Mouse (Mus musculus): ENCODE results near the gene Ucp3. TPM values are rescaled to one million over a fixed set of nuclear protein-coding genes. Genes with fewer than 3 reads are reported as not detected.
A peak's percentile ranks its signal among the peaks of the same experiment; 100 is the strongest.
"Not testable (repeated sequence)": the region's sequence is repeated elsewhere in the genome, so short reads cannot be mapped to it uniquely, and the experiment has no call there.

Ucp3 gene
- total RNA-seq, 2 experiments from 2014 or later = 2.4 to 2.5 TPM

- intact Hi-C loops (cut with DNase I) = no loop called here
- no peak for DNase-seq (ENCODE audit: low spot score in 2 of 2)
Measured at GRCm38 (mm10) chr7:100470796-100471406, 1.9 kb upstream of the Ucp3 start.

DNA sequence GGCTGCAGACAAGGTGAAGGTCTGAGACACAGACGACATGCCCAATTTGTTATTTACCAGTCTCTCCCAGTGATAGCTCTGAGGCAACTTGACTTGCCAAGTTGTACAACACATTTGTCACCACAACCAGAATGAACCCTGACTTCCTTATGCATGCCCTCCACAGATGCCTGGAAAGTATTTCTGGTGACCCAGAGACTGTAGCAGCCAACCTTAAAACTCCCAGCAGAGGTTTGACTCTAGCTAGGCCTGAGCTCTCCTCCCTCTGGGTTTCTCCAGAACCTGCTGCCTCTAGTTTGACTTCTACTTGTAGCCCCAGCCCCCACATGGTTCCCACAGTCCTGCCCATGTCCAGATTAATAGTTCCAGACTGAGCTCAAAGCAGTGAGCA is 1.4 kb upstream of the Ucp3 start:
- DNase-seq (ENCODE audit: low spot score in 2 of 2) = no peak
- intact Hi-C loops (cut with DNase I) = no loop called here

GRCm38 (mm10) chr7:100473846-100474454 is 1.2 kb downstream of the Ucp3 start:
- intact Hi-C loops (cut with DNase I) = no loop called here

GRCm38 (mm10) chr7:100474680-100475079 is 1.9 kb downstream of the Ucp3 start:
- intact Hi-C loops (cut with DNase I) = no loop called here
- no peak for DNase-seq (ENCODE audit: low spot score in 2 of 2)

More at GRCm38 (mm10) chr7:100473846-100474454, 1.2 kb downstream of the Ucp3 start:
- no peak for DNase-seq (ENCODE audit: low spot score in 2 of 2)

GRCm38 (mm10) chr7:100479100-100479822 is 6.5 kb downstream of the Ucp3 start:
- intact Hi-C loops (cut with DNase I) = no loop called here
- DNase-seq (ENCODE audit: low spot score in 2 of 2) = no peak

DNA sequence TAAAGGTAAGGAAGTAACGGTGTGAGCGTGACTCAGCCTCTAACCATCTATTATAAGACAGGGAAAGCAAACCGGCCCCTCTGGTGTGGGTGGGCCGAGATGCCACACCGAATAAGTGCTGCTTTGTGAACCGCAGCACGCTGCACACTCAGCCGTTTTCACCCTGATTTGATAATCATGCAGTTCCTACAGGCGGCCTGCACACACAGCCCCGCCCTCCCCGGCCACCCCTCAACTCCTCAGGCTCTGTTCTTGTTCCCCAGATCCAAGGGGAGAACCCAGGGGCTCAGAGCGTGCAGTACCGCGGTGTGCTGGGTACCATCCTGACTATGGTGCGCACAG is 7.0 kb downstream of the Ucp3 start:
- intact Hi-C loops (cut with DNase I) = no loop called here

DNA sequence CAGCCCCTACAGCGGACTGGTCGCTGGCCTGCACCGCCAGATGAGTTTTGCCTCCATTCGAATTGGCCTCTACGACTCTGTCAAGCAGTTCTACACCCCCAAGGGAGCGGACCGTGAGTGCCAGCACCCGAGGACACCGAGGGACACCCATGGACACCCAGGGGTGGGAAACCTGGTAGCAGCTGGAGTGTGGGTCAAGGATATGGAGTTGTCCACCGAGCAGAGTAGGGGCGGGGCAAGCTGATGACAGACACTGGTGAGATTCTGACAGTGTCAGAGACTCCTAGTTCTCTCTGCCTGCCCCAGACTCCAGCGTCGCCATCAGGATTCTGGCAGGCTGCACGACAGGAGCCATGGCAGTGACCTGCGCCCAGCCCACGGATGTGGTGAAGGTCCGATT is 7.4 kb downstream of the Ucp3 start:
- no peak for DNase-seq (ENCODE audit: low spot score in 2 of 2)
- intact Hi-C loops (cut with DNase I) = no loop called here

More for the DNA sequence above, 7.0 kb downstream of the Ucp3 start:
- DNase-seq (ENCODE audit: low spot score in 2 of 2) = no peak

DNA sequence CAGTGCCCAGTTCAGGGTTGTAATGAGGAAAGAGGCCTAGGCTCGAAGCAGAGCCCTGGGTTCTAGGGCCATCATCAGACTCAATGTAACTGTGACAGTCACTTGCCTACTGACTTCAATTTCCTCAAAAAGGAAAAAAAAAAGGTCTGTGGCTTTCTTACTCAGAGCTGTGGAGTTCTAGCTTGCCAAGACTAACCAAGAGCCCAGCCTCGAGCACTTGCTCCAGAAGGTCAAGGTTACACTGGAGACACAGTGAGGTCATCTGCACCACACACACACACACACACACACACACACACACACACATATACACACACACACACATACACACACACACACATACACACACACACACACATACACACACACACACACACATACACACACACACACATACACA is 9.3 kb downstream of the Ucp3 start:
- intact Hi-C loops (cut with DNase I); DNase-seq (ENCODE audit: low spot score in 2 of 2): not testable (repeated sequence)

- intact Hi-C loops (cut with DNase I) = no loop called here
- peak in 1 of 2 experiments; percentile 46 for DNase-seq (ENCODE audit: low spot score in 2 of 2)
Measured at GRCm38 (mm10) chr7:100484493-100484892, 11.7 kb downstream of the Ucp3 start.

DNA sequence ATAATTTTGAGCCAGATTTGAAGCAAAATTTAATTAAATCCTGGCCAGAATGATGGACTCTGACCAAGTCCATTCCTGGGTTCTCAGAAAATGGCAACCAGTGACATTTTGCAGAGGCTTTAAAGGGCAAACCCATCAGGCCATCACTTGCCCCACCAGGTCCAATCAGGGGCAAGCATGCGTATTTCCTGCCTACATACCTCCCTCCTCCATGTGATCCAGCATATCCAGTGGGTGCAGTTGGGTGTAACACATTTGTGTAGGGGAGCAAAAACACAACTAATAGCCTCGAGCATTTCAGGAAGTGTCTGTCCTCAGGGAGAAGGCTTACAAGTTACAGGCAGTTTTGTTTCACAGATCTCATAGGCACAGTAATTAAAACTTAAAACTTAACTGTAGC is 14.5 kb downstream of the Ucp3 start:
- intact Hi-C loops (cut with DNase I) = no loop called here
- no peak for DNase-seq (ENCODE audit: low spot score in 2 of 2)

DNA sequence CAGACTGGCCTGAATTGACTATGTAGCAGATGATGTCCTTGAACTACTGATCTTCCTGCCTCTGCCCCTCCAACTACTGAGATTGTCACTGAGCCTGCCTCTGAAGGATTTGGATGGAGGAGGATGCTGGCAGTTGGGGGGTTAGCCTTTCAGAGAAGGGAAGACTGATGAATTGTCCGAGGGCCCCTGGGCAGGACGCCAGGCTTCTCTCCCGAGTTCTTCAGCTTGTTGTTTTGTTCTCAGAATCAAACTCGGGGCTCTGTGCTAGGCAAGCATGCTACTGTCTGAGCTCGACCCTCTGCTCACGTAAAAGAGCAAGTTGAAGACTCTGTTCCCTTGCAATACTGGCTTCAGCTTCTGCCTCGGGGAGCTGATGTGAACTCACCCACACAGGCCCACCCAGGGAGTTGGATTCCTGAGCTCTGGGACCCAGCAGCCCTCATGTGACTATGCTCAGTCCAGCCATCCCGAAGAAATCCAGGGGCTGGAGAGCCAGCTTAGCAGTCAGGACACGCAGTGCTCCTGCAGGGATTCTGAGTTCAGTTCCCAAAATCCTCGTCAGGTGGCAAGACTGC is 15.8 kb downstream of the Ucp3 start:
- DNase-seq (ENCODE audit: low spot score in 2 of 2) = no peak
- intact Hi-C loops (cut with DNase I) = no loop called here

DNA sequence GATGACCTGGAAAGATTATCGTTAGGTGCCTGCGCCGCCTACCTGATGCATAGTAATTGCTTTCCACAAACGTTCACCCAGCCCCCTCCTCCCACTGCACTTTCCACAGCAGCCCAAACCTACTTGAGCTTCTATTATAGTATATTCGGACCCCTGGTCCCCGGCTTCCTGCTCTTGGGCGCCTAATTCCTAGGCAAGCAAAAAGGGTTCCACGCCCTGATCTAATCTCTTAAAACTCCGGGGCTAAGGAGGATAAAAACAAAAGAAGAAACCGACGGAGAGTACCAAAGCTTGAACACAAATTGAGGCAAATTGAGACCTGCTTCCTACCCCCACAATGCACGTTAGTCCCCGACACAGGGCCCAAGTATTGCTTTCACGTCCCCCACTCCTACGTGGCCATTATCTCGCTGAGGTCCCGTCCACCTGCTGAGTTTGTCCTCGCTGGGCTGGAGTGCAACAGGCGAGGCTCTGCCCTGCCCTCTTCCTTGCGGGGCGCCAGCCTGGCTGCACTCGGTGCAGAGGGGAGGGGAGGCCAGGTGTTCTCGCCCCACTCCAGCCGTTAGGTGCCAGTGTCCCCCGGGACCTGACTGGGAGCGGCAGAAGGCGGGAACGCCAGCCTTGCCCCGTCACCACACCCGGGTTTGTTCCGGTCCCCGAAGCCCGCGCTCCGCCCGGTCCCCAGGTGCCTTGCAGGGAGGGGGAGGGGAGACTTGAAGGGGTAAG is 19.8 kb downstream of the Ucp3 start:
- no peak for DNase-seq (ENCODE audit: low spot score in 2 of 2)
- intact Hi-C loops (cut with DNase I) = no loop called here

DNA sequence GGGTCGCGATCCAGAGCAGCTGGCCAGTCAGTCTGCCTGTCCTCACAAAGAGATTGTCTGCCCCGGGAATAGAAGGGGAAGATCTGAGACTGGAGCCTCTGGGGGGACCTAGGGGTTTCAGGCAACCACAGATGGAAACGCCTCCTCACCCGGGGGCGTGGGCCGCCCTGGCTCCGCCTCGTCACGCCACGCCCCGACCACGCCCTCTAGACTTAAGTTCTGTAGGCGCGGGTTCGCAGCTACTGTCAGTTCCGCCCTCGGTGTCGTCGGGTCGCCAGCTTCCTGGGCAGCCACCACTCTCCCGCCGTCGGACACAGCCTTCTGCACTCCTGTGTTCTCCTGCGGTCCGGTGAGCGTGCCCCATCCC is 20.3 kb downstream of the Ucp3 start, which contains the start of gene Ucp2:
Gene Ucp2 (plus strand): TSS at position 221 of the 367 bp plus-strand sequence.
- peak; percentile 57 to 58 for DNase-seq (ENCODE audit: low spot score in 2 of 2)
- intact Hi-C loops (cut with DNase I) = no loop called here

DNA sequence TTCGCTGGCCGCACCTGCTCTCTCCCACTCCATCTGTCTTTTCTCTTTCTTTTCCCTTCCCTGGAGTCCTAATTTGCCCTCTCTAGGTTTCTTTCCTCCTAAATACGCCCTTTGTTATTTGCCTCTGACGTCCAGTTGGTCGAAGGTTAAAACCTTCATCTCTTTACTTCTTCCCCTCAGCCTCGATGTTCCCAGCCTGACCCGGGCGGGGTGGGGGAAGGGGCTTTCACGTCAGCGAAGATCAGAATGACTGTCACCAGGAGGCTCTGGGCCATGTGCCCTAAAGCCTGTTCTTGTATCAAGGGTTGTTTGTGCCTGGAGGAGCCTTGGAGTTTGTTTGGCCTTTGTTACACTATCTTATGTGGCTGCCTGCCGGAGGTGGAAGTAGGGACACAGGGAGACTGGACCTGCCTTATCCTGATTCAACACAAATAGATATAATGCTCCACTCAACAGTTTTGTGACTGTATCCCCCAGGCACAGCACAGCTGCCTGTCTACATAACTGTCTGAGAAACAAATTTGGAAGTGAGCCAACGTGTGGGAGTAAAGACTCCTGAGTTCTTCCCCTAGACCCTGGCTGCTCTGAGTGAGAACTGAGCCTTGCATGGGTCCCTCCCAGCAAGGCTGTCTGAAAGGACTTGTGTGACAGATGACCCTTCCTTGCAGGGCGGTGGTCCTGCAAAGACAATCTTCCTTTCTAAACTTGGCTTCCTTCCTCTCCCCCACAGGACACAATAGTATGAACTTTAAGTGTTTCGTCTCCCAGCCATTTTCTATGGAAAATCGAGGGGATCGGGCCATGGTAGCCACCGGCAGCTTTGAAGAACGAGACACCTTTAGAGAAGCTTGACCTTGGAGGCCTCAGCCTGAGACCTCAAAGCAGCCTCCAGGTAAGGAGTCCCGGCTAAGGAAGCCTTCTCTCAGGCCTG is 21.0 kb downstream of the Ucp3 start:
- intact Hi-C loops (cut with DNase I) = no loop called here
- peak in 1 of 2 experiments; percentile 44 for DNase-seq (ENCODE audit: low spot score in 2 of 2)

- intact Hi-C loops (cut with DNase I) = no loop called here
- no peak for DNase-seq (ENCODE audit: low spot score in 2 of 2)
Measured at GRCm38 (mm10) chr7:100494415-100494831, 21.6 kb downstream of the Ucp3 start.

GRCm38 (mm10) chr7:100495042-100495441 is 22.3 kb downstream of the Ucp3 start:
- intact Hi-C loops (cut with DNase I) = loop anchor here (5.0 kb wide), 1 partner anchor 68 kb away; no protein-coding TSS in a partner anchor
- DNase-seq (ENCODE audit: low spot score in 2 of 2) = no peak

GRCm38 (mm10) chr7:100495581-100496251 is 22.9 kb downstream of the Ucp3 start:
- intact Hi-C loops (cut with DNase I) = loop anchor here (5.0 kb wide), 1 partner anchor 68 kb away; no protein-coding TSS in a partner anchor
- peak; percentile 62 to 83 for DNase-seq (ENCODE audit: low spot score in 2 of 2)

DNA sequence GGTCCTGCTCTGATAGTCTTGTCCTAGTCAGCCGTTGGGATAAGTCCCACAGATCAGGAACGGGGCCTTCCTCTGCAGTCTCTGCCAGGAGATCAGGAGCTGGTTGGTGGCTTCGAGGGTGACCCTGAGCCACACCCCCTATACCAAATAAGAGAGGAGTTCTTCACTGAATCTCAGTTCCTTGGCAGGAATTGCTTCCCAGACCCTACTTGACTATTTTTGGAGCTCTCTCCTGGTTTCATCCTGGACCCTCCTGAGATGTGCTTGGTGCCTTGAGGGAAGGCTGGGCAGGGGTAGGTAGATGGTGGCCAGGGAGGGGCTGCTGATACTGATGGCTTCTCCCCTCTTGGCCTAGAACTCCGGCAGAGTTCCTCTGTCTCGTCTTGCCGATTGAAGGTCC is 23.6 kb downstream of the Ucp3 start:
- no peak for DNase-seq (ENCODE audit: low spot score in 2 of 2)
- intact Hi-C loops (cut with DNase I) = loop anchor here (5.0 kb wide), 1 partner anchor 69 kb away; no protein-coding TSS in a partner anchor
